Mouse (Mus musculus): ENCODE data around the gene Sik2. TPM values are rescaled to one million over a fixed set of nuclear protein-coding genes. Genes with fewer than 3 reads are reported as not detected.

Gene Sik2
- polyA plus RNA-seq, 1 experiment from 2014 or later = 19.7 TPM

DNA sequence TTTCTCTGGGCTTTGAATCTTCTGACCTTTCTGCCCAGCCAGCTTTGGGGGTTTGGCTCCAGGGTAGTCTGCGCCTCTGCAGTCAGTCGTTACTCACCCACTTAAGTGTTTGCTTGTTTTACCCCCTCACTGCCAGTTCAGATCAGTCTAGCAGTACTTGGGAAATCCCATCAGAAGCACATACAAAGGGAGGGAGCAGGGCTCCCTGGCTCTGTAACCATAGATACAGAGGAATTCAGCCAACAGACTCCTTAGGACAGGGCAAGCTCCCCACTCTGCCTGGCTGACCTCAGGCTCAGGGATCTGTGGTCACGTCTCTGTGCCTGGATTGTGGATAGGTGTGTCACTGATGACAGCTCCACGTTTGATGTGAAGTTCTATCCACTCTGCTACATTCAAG lies 121.5 kb downstream of the Sik2 start:
- Histone ChIP-seq H3K9me3 (ENCODE audit: control insufficient read depth, low read length) (no peaks in the 10 kb centered on the region), H3K36me3 (ENCODE audit: control insufficient read depth, insufficient read depth, low read length) (no peaks in the 10 kb centered on the region), H3K4me3 (ENCODE audit: low read length) (no peak overlapping the region), H3K9ac (ENCODE audit: low read length) (no peak overlapping the region), H3K4me1 (replicated peaks; ENCODE audit: control insufficient read depth, insufficient read depth, low read length) (peaks cover 39% of the 10 kb centered on the region), H3K4me2 (ENCODE audit: low read depth, low read length) (no peak overlapping the region), H3K27me3 (ENCODE audit: control insufficient read depth, insufficient read depth, low read depth, low read length) (no peaks in the 10 kb centered on the region), H3K27ac (ENCODE audit: low read length) (peak overlapping the region; percentile 25)
- peak; percentile 69 for ATAC-seq (ENCODE audit: low read depth)
- 10% methylated on average over 4 of the region's 4 CpGs for WGBS

DNA sequence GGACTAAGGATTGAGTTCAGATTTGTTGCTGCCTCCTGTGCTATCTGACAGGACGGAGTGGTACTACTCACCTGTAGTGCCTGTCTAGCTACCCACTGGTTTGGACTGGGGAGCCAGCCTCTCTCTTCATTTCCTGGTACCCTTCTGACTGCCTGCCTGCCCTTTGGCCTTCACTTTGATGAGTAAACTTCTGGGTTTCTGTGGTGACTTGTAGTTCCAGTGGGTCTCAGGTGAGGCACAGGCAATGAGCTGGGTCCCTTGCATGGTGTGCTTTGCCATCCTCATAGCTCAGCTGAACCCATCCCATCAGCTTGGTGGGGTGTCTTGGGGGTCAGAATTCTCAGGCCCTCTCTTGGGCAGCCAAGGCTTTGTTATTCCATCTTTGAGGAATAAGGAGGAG lies 122.0 kb downstream of the Sik2 start:
- no peak for ATAC-seq (ENCODE audit: low read depth)
- Histone ChIP-seq H3K27ac (ENCODE audit: low read length) (peak overlapping the region; percentile 25), H3K27me3 (ENCODE audit: control insufficient read depth, insufficient read depth, low read depth, low read length) (no peaks in the 10 kb centered on the region), H3K4me1 (replicated peaks; ENCODE audit: control insufficient read depth, insufficient read depth, low read length) (peaks cover 39% of the 10 kb centered on the region), H3K4me3 (ENCODE audit: low read length) (no peak overlapping the region), H3K4me2 (ENCODE audit: low read depth, low read length) (no peak overlapping the region), H3K9ac (ENCODE audit: low read length) (no peak overlapping the region), H3K36me3 (ENCODE audit: control insufficient read depth, insufficient read depth, low read length) (no peaks in the 10 kb centered on the region), H3K9me3 (ENCODE audit: control insufficient read depth, low read length) (no peaks in the 10 kb centered on the region)
- 88% methylated on average over 1 of the region's 1 CpGs for WGBS

DNA sequence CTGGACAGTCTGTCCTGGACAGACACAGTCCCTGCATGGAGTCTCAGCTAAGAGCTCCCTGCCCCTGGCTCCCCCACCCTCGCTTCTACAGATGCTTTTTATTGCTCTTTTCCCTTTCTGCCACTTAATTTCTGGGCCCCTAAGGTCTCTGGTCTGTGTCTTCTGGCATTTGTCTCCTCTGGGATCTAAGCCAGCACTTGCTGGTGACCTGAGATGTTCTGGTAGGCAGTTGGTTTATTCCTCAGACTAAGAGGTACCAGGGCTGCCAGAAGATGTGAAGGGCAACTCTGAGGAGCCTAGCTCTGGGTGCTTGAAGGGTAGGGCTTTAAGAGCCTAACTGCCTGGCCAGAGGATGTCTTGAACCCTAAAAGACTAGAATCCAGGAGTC lies 123.3 kb downstream of the Sik2 start:
- Histone ChIP-seq H3K4me2 (ENCODE audit: low read depth, low read length) (peak overlapping the region; percentile 19), H3K27me3 (ENCODE audit: control insufficient read depth, insufficient read depth, low read depth, low read length) (no peaks in the 10 kb centered on the region), H3K4me1 (replicated peaks; ENCODE audit: control insufficient read depth, insufficient read depth, low read length) (peaks cover 36% of the 10 kb centered on the region), H3K36me3 (ENCODE audit: control insufficient read depth, insufficient read depth, low read length) (peaks cover 5% of the 10 kb centered on the region; the same call in 1 of the 2 replicates), H3K9ac (ENCODE audit: low read length) (no peak overlapping the region; the same call in 1 of the 2 replicates), H3K9me3 (ENCODE audit: control insufficient read depth, low read length) (no peaks in the 10 kb centered on the region), H3K27ac (ENCODE audit: low read length) (peak overlapping the region; percentile 60), H3K4me3 (ENCODE audit: low read length) (no peak overlapping the region)
- ATAC-seq (ENCODE audit: low read depth) = no peak; the same call in 1 of the 2 replicates
- WGBS = 62% methylated on average over 1 of the region's 1 CpGs

DNA sequence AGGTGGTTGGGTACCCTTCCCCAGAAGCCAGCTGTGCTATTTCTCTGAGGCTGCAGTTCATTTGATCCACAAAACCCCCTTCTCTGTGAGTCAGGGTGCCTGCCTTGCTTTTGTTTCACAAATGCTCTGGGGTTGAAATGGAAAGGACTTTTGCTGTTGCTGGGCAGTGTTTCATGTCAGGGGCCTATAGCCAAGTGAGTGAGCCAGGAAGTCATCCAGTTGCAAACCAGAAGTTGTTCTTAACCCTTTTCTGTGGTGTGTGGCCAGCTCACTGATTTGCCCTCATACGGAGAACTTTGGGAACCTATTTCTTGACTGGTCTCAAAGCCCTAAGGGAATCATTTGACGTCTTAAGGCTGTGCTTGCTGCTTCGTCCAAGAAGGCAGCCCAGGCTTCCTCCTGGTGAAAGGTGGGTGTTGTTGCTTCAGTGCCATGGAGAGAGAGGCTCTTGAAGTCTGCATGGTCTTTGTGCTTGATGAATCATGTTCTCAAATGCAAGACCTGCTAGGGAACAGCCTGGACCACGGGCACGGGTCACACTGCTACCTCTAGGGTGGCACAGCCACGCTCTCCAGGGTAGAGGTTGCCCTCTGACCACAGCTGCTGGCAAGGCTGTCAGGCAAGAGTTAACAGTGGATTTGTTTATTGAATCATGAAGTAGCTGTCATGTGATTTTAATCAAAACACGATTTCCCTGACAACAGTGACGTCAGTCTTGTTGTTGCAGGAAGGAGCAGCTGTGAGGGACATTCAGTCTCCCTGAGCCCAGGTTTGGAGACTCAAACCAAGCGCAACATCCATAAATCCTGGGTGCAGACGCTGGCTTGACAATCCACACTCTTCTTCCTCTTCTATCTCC lies 123.9 kb downstream of the Sik2 start:
- Histone ChIP-seq H3K4me1 (replicated peaks; ENCODE audit: control insufficient read depth, insufficient read depth, low read length) (peaks cover 36% of the 10 kb centered on the region), H3K27ac (ENCODE audit: low read length) (peak overlapping the region; percentile 85), H3K4me2 (ENCODE audit: low read depth, low read length) (peak overlapping the region; percentile 19), H3K36me3 (ENCODE audit: control insufficient read depth, insufficient read depth, low read length) (peaks cover 5% of the 10 kb centered on the region), H3K4me3 (ENCODE audit: low read length) (no peak overlapping the region), H3K27me3 (ENCODE audit: control insufficient read depth, insufficient read depth, low read depth, low read length) (no peaks in the 10 kb centered on the region), H3K9me3 (ENCODE audit: control insufficient read depth, low read length) (no peaks in the 10 kb centered on the region), H3K9ac (ENCODE audit: low read length) (peak overlapping the region; percentile 33)
- ATAC-seq (ENCODE audit: low read depth) = peak; percentile 67
- 36% methylated on average over 10 of the region's 10 CpGs for WGBS

DNA sequence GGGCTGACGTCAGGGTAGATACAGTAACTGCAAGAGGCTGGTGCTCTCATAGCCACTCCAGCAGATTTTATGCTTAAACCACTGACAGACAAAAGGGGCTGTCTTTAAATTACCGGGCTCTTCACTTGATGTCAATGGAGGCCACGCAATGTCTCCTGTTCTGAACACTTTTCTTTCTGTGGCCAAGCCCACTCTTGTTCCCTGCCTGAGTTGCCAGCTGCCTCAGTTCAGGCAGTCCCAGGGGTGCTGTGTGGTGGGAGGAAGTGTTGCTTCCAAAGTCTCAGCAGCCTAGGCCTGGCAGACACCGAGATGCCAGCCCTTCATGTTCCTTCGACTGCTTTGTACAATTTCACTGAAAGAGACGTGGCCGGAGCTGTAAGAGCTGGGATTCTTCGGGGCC lies 124.8 kb downstream of the Sik2 start:
- peak overlapping the region; percentile 85 for H3K27ac ChIP-seq (ENCODE audit: low read length)

DNA sequence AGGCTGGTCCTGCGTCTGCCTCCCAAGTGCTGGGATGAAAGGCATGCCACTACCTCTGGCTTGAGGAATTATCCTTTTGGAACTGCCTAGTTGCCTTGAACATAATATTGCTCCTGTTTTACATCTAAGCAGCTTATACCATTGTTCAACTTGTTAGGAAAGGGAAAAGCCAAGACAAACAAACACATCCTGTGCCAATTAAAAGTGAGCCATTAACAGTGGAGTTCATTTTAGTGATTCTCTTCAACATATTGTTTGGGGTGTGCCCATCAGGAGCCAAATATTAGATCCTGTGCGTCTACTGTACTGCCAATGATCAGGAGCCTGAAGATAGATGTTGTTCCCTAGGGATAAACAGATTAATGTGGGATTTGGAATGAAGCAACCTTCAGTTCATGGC lies 126.7 kb downstream of the Sik2 start:
- peaks cover 26% of the 10 kb centered on the region for H3K4me1 ChIP-seq (replicated peaks; ENCODE audit: control insufficient read depth, insufficient read depth, low read length)
- no peak for ATAC-seq (ENCODE audit: low read depth)
- H3K4me2 ChIP-seq (ENCODE audit: low read depth, low read length) = no peak overlapping the region
- H3K27ac ChIP-seq (ENCODE audit: low read length) = no peak overlapping the region
- H3K9ac ChIP-seq (ENCODE audit: low read length) = no peak overlapping the region
- no peaks in the 10 kb centered on the region for H3K9me3 ChIP-seq (ENCODE audit: control insufficient read depth, low read length)
- WGBS = 60% methylated on average over 2 of the region's 2 CpGs
- H3K27me3 ChIP-seq (ENCODE audit: control insufficient read depth, insufficient read depth, low read depth, low read length) = no peaks in the 10 kb centered on the region
- H3K36me3 ChIP-seq (ENCODE audit: control insufficient read depth, insufficient read depth, low read length) = peaks cover 20% of the 10 kb centered on the region
- H3K4me3 ChIP-seq (ENCODE audit: low read length) = no peak overlapping the region

More for the DNA sequence above, 124.8 kb downstream of the Sik2 start:
- WGBS = 75% methylated on average over 8 of the region's 8 CpGs
- H3K9ac ChIP-seq (ENCODE audit: low read length) = no peak overlapping the region
- no peak for ATAC-seq (ENCODE audit: low read depth)
- no peak overlapping the region for H3K4me3 ChIP-seq (ENCODE audit: low read length)
- peaks cover 10% of the 10 kb centered on the region for H3K36me3 ChIP-seq (ENCODE audit: control insufficient read depth, insufficient read depth, low read length)
- H3K4me2 ChIP-seq (ENCODE audit: low read depth, low read length) = no peak overlapping the region
- H3K27me3 ChIP-seq (ENCODE audit: control insufficient read depth, insufficient read depth, low read depth, low read length) = no peaks in the 10 kb centered on the region
- no peaks in the 10 kb centered on the region for H3K9me3 ChIP-seq (ENCODE audit: control insufficient read depth, low read length)
- H3K4me1 ChIP-seq (replicated peaks; ENCODE audit: control insufficient read depth, insufficient read depth, low read length) = peaks cover 36% of the 10 kb centered on the region

DNA sequence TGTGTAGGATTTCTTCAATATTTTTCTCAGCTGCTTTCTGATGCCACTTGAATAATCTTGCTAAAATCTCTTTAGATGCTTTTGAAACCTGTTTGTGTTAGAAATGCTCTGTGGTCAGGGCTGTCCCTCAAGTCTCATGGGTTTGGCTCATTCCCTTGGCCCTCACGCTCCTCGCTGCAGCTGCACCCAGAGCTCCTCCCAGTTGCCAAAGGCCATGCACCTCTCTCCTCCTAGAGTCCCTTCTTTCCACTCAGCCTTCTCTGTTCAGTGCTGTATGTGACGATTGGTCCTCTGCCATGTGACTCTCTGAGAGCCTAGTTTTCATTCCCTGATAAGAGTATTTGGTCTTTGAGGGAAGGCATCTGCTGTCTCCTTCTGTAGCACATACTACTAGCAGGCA lies 131.4 kb downstream of the Sik2 start:
- no peaks in the 10 kb centered on the region for H3K4me1 ChIP-seq (replicated peaks; ENCODE audit: control insufficient read depth, insufficient read depth, low read length)
- H3K9me3 ChIP-seq (ENCODE audit: control insufficient read depth, low read length) = no peaks in the 10 kb centered on the region
- ATAC-seq (ENCODE audit: low read depth) = no peak
- H3K27me3 ChIP-seq (ENCODE audit: control insufficient read depth, insufficient read depth, low read depth, low read length) = no peaks in the 10 kb centered on the region
- 56% methylated on average over 3 of the region's 3 CpGs for WGBS
- no peak overlapping the region for H3K4me2 ChIP-seq (ENCODE audit: low read depth, low read length)
- no peak overlapping the region for H3K27ac ChIP-seq (ENCODE audit: low read length)
- no peak overlapping the region for H3K4me3 ChIP-seq (ENCODE audit: low read length)
- peaks cover 36% of the 10 kb centered on the region for H3K36me3 ChIP-seq (ENCODE audit: control insufficient read depth, insufficient read depth, low read length)
- H3K9ac ChIP-seq (ENCODE audit: low read length) = no peak overlapping the region

DNA sequence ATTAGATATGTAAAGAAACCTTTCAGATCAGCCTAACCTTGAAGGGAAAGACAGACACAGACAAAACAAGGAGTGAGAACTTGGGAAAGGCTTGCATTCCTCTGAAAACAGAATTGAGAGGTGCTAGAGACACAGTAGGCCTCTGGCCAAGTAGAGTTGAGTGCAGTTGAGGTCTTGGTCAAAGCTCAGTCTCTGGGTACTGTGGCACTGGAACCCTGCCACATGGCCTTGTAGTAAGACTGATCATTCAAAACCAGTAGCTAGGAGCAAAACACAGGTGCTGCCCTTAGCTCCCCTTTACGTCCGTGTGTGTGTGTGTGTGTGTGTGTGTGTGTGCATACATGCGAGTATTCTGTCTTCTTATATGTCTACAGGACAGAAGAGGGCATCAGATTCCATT lies 132.6 kb downstream of the Sik2 start:
- Histone ChIP-seq H3K9ac (ENCODE audit: low read length) (no peak overlapping the region), H3K27me3 (ENCODE audit: control insufficient read depth, insufficient read depth, low read depth, low read length) (no peaks in the 10 kb centered on the region), H3K4me1 (replicated peaks; ENCODE audit: control insufficient read depth, insufficient read depth, low read length) (no peaks in the 10 kb centered on the region), H3K4me3 (ENCODE audit: low read length) (no peak overlapping the region), H3K36me3 (ENCODE audit: control insufficient read depth, insufficient read depth, low read length) (peaks cover 31% of the 10 kb centered on the region), H3K9me3 (ENCODE audit: control insufficient read depth, low read length) (no peaks in the 10 kb centered on the region), H3K4me2 (ENCODE audit: low read depth, low read length) (no peak overlapping the region), H3K27ac (ENCODE audit: low read length) (no peak overlapping the region)
- WGBS = 87% methylated on average over 3 of the region's 3 CpGs
- no peak for ATAC-seq (ENCODE audit: low read depth)

DNA sequence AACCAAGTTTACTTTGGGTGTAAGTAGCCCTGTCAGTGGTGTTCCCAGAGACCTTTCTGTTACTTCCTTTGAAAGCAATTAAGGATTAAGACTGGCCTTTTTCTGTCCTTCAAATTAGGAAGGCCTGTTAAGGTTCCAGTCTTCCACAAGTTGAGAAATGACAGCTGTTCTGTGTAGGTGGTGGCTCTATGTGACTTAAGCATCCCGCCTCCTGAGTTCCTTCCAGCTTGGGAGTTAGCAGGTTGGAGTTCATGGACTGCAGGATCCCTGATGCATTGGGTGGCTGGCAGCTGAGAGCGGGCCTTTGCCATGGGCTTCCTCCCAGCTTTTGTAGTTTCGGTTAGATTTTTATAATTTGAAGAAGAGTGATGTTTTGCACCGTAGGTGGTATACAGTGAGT lies 133.4 kb downstream of the Sik2 start:
- Histone ChIP-seq H3K9me3 (ENCODE audit: control insufficient read depth, low read length) (no peaks in the 10 kb centered on the region), H3K4me1 (replicated peaks; ENCODE audit: control insufficient read depth, insufficient read depth, low read length) (no peaks in the 10 kb centered on the region), H3K9ac (ENCODE audit: low read length) (no peak overlapping the region), H3K27me3 (ENCODE audit: control insufficient read depth, insufficient read depth, low read depth, low read length) (no peaks in the 10 kb centered on the region), H3K4me3 (ENCODE audit: low read length) (no peak overlapping the region), H3K4me2 (ENCODE audit: low read depth, low read length) (no peak overlapping the region), H3K27ac (ENCODE audit: low read length) (no peak overlapping the region), H3K36me3 (ENCODE audit: control insufficient read depth, insufficient read depth, low read length) (peaks cover 37% of the 10 kb centered on the region)
- WGBS = 88% methylated on average over 4 of the region's 4 CpGs
- no peak for ATAC-seq (ENCODE audit: low read depth)

All from lung, embryonic 16.5 days (tissue).